Mouse (Mus musculus) olfactory bulb, adult 2 months (tissue): ENCODE measurements around the gene Simc1.

Source experiments
- CTCF ChIP-seq: fragments of 200-500 bp; IDR thresholded peaks from 2 replicates; pipeline ENCODE4 v1.5.1; 2012; ENCODE audit warnings: low read depth, mild to moderate bottlenecking, low read length, moderate library complexity; ENCODE audit not compliant: insufficient read depth
- POLR2A ChIP-seq: fragments of 200-500 bp; IDR thresholded peaks from 2 replicates; pipeline ENCODE4 v1.6.1; 2012; ENCODE audit warnings: mild to moderate bottlenecking, low read depth, low read length, moderate library complexity; ENCODE audit not compliant: insufficient read depth

DNA sequence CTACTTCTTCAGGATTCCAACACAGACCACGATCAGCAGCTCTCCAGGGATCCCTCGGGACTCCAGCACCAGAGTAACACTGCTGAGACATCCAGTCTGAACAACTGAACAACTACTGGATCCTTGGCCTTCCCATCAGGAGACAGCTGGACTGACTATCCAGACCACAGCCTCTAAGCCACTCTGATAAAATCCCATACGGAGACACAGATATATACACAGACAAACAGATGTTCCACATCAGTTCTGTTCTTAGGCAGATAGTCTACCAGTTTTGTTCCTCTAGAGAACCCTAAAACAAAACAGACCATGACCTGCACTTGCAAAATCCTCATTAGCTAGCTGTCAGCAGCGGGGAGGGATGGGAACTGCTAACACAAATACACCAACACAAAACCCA, 44.3 kb upstream of the Simc1 start:
- TF ChIP-seq CTCF (no peak), POLR2A (no peak)
